Mouse (Mus musculus): Measurements from ENCODE around the gene Dgkb. TPM values are rescaled to one million over a fixed set of nuclear protein-coding genes. Genes with fewer than 3 reads are reported as not detected.

Dgkb gene
- total RNA-seq, 2 experiments from 2014 or later = 1.1 to 1.6 TPM

GRCm38 (mm10) chr12:37988066-37988591 is 170.6 kb downstream of the Dgkb start:
- intact Hi-C loops (cut with DNase I; ENCODE audit: low total_unique reads) = no loop called here
- no peak for DNase-seq

GRCm38 (mm10) chr12:37993221-37993620 is 175.7 kb downstream of the Dgkb start:
- DNase-seq = no peak
- intact Hi-C loops (cut with DNase I; ENCODE audit: low total_unique reads) = no loop called here

- intact Hi-C loops (cut with DNase I; ENCODE audit: low total_unique reads) = no loop called here
- no peak for DNase-seq
Measured at GRCm38 (mm10) chr12:37996417-37996946, 179.0 kb downstream of the Dgkb start.

GRCm38 (mm10) chr12:38017674-38018073 is 200.1 kb downstream of the Dgkb start:
- no peak for DNase-seq
- intact Hi-C loops (cut with DNase I; ENCODE audit: low total_unique reads) = no loop called here

GRCm38 (mm10) chr12:38047256-38047655 is 229.7 kb downstream of the Dgkb start:
- intact Hi-C loops (cut with DNase I; ENCODE audit: low total_unique reads) = no loop called here
- no peak for DNase-seq

- DNase-seq = no peak
- intact Hi-C loops (cut with DNase I; ENCODE audit: low total_unique reads) = no loop called here
Measured at GRCm38 (mm10) chr12:38088224-38088623, 270.7 kb downstream of the Dgkb start.

GRCm38 (mm10) chr12:38111928-38112327 is 294.4 kb downstream of the Dgkb start:
- DNase-seq = no peak
- intact Hi-C loops (cut with DNase I; ENCODE audit: low total_unique reads) = loop anchor here (5.0 kb wide), 1 partner anchor 335 kb away; no protein-coding TSS in a partner anchor

- no peak for DNase-seq
- intact Hi-C loops (cut with DNase I; ENCODE audit: low total_unique reads) = loop anchor here (5.0 kb wide), 1 partner anchor 338 kb away; no protein-coding TSS in a partner anchor
Measured at GRCm38 (mm10) chr12:38114990-38115615, 297.6 kb downstream of the Dgkb start.

- DNase-seq = no peak
- intact Hi-C loops (cut with DNase I; ENCODE audit: low total_unique reads) = no loop called here
Measured at GRCm38 (mm10) chr12:38123524-38123923, 306.0 kb downstream of the Dgkb start.

- DNase-seq = no peak
- intact Hi-C loops (cut with DNase I; ENCODE audit: low total_unique reads) = no loop called here
Measured at GRCm38 (mm10) chr12:38125297-38125696, 307.8 kb downstream of the Dgkb start.

GRCm38 (mm10) chr12:38130209-38130915 is 312.8 kb downstream of the Dgkb start:
- DNase-seq = no peak
- intact Hi-C loops (cut with DNase I; ENCODE audit: low total_unique reads) = no loop called here

- no peak for DNase-seq
- intact Hi-C loops (cut with DNase I; ENCODE audit: low total_unique reads) = no loop called here
Measured at GRCm38 (mm10) chr12:38136379-38136778, 318.9 kb downstream of the Dgkb start.

GRCm38 (mm10) chr12:38140039-38140438 is 322.5 kb downstream of the Dgkb start:
- DNase-seq = no peak
- intact Hi-C loops (cut with DNase I; ENCODE audit: low total_unique reads) = loop anchor here (5.0 kb wide), 1 partner anchor 1357 kb away; no protein-coding TSS in a partner anchor

- intact Hi-C loops (cut with DNase I; ENCODE audit: low total_unique reads) = no loop called here
- no peak for DNase-seq
Measured at GRCm38 (mm10) chr12:38232665-38233064, 415.1 kb downstream of the Dgkb start.

GRCm38 (mm10) chr12:38268856-38269255 is 451.3 kb downstream of the Dgkb start:
- DNase-seq = no peak
- intact Hi-C loops (cut with DNase I; ENCODE audit: low total_unique reads) = no loop called here

GRCm38 (mm10) chr12:38301497-38301896 is 484.0 kb downstream of the Dgkb start:
- intact Hi-C loops (cut with DNase I; ENCODE audit: low total_unique reads) = no loop called here
- DNase-seq = no peak

GRCm38 (mm10) chr12:38303841-38304240 is 486.3 kb downstream of the Dgkb start:
- intact Hi-C loops (cut with DNase I; ENCODE audit: low total_unique reads) = no loop called here
- DNase-seq = no peak

GRCm38 (mm10) chr12:38304245-38304644 is 486.7 kb downstream of the Dgkb start:
- DNase-seq = no peak
- intact Hi-C loops (cut with DNase I; ENCODE audit: low total_unique reads) = no loop called here

- intact Hi-C loops (cut with DNase I; ENCODE audit: low total_unique reads) = no loop called here
- no peak for DNase-seq
Measured at GRCm38 (mm10) chr12:38309885-38310284, 492.4 kb downstream of the Dgkb start.

GRCm38 (mm10) chr12:38327729-38328271 is 510.3 kb downstream of the Dgkb start:
- intact Hi-C loops (cut with DNase I; ENCODE audit: low total_unique reads) = no loop called here
- no peak for DNase-seq

All from gastrocnemius, postnatal 14 days (tissue).